Mouse (Mus musculus): Measurements from ENCODE around the gene Zfp94. TPM values are rescaled to one million over a fixed set of nuclear protein-coding genes. Genes with fewer than 3 reads are reported as not detected.

Zfp94 gene
- polyA plus RNA-seq, 1 experiment from 2014 or later = 21.6 TPM

DNA sequence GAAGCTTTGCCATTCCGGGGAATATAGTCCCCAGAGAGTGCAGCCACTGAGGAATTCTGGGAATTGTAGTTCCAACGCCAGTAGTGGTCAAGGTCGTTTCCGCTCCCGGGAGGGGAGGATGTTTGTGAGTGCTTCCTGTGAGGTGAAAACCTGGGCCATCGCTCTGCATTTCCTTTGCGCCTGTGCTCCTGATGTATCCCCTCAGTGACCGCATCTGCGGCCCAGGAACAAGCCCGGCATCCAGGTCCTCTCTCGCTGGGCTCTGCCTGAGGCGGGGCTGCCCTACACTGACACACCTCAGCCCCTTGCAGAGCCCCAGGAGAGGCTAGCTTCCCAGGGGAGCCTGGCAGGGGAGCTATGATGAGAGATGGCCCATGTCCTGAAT lies 46.2 kb downstream of the Zfp94 start, which contains the start of gene Zfp93:
Zfp93 (plus strand) TSS at position 133 of the 385 bp plus-strand sequence.
- H3K4me2 ChIP-seq (ENCODE audit: low read length) = peak within 1 kb of the TSS; percentile 72
- no peak within 1 kb of the TSS for H3K27ac ChIP-seq (ENCODE audit: low read depth, low read length)
- under 1% methylated on average over 12 of the region's 12 CpGs for WGBS
- H3K4me1 ChIP-seq (ENCODE audit: control insufficient read depth, insufficient read depth, low read length) = peaks cover 3% of the 10 kb centered on the region; the same call in 1 of the 2 replicates
- peak; percentile 96 for ATAC-seq
- H3K4me3 ChIP-seq (ENCODE audit: low read depth, low read length) = peak within 1 kb of the TSS; percentile 60
- peak; percentile 95 for DNase-seq (ENCODE audit: low spot score)
- H3K36me3 ChIP-seq (ENCODE audit: control insufficient read depth, insufficient read depth, low read length) = peaks cover 19% of the 10 kb centered on the region
- H3K27me3 ChIP-seq (replicated peaks; ENCODE audit: control insufficient read depth, insufficient read depth, low read length) = no peaks in the 10 kb centered on the region
- H3K9ac ChIP-seq (ENCODE audit: low read length) = peak within 1 kb of the TSS; percentile 80
- H3K9me3 ChIP-seq (replicated peaks; ENCODE audit: control insufficient read depth, low read length) = no peaks in the 10 kb centered on the region

GRCm38 (mm10) chr7:24269667-24270287 lies 46.7 kb downstream of the Zfp94 start:
- Histone ChIP-seq H3K27ac (ENCODE audit: low read depth, low read length) (no peak overlapping the region), H3K36me3 (ENCODE audit: control insufficient read depth, insufficient read depth, low read length) (peaks cover 14% of the 10 kb centered on the region), H3K9me3 (replicated peaks; ENCODE audit: control insufficient read depth, low read length) (no peaks in the 10 kb centered on the region), H3K4me2 (ENCODE audit: low read length) (peak overlapping the region; percentile 72), H3K9ac (ENCODE audit: low read length) (peak overlapping the region; percentile 80), H3K4me1 (ENCODE audit: control insufficient read depth, insufficient read depth, low read length) (peaks cover 3% of the 10 kb centered on the region; the same call in 1 of the 2 replicates), H3K27me3 (replicated peaks; ENCODE audit: control insufficient read depth, insufficient read depth, low read length) (no peaks in the 10 kb centered on the region), H3K4me3 (ENCODE audit: low read depth, low read length) (peak overlapping the region; percentile 60)
- DNase-seq (ENCODE audit: low spot score) (peak; percentile 10), ATAC-seq (peak; percentile 55)
- WGBS = 34% methylated on average over 7 of the region's 7 CpGs

GRCm38 (mm10) chr7:24269256-24269655 lies 47.2 kb downstream of the Zfp94 start:
- Histone ChIP-seq H3K36me3 (ENCODE audit: control insufficient read depth, insufficient read depth, low read length) (peaks cover 9% of the 10 kb centered on the region), H3K9me3 (replicated peaks; ENCODE audit: control insufficient read depth, low read length) (no peaks in the 10 kb centered on the region), H3K4me3 (ENCODE audit: low read depth, low read length) (peak overlapping the region; percentile 60; the same call in 1 of the 2 replicates), H3K4me1 (ENCODE audit: control insufficient read depth, insufficient read depth, low read length) (peaks cover 3% of the 10 kb centered on the region; the same call in 1 of the 2 replicates), H3K9ac (ENCODE audit: low read length) (peak overlapping the region; percentile 80; the same call in 1 of the 2 replicates), H3K27me3 (replicated peaks; ENCODE audit: control insufficient read depth, insufficient read depth, low read length) (no peaks in the 10 kb centered on the region), H3K27ac (ENCODE audit: low read depth, low read length) (no peak overlapping the region), H3K4me2 (ENCODE audit: low read length) (no peak overlapping the region)
- DNase-seq (ENCODE audit: low spot score) = no peak
- WGBS = 83% methylated on average over 3 of the region's 3 CpGs
- ATAC-seq = 0 out of 2 replicates have a peak, but pooled peaks have one; percentile 1

- WGBS = 63% methylated on average over 24 of the region's 24 CpGs
These were observed 48.0 kb downstream of the Zfp94 start for GRCm38 (mm10) chr7:24268176-24269155.

GRCm38 (mm10) chr7:24260000-24260312 lies 56.5 kb downstream of the Zfp94 start:
- no peak for ATAC-seq
- Histone ChIP-seq H3K36me3 (ENCODE audit: control insufficient read depth, insufficient read depth, low read length) (peaks cover 22% of the 10 kb centered on the region), H3K4me2 (ENCODE audit: low read length) (no peak overlapping the region)

More at GRCm38 (mm10) chr7:24268176-24269155, 48.0 kb downstream of the Zfp94 start:
- Histone ChIP-seq H3K27ac (ENCODE audit: low read depth, low read length) (no peak overlapping the region), H3K9me3 (replicated peaks; ENCODE audit: control insufficient read depth, low read length) (no peaks in the 10 kb centered on the region), H3K36me3 (ENCODE audit: control insufficient read depth, insufficient read depth, low read length) (peaks cover 1% of the 10 kb centered on the region; the same call in 1 of the 2 replicates), H3K9ac (ENCODE audit: low read length) (no peak overlapping the region), H3K27me3 (replicated peaks; ENCODE audit: control insufficient read depth, insufficient read depth, low read length) (no peaks in the 10 kb centered on the region), H3K4me1 (ENCODE audit: control insufficient read depth, insufficient read depth, low read length) (peaks cover 3% of the 10 kb centered on the region; the same call in 1 of the 2 replicates), H3K4me2 (ENCODE audit: low read length) (no peak overlapping the region), H3K4me3 (ENCODE audit: low read depth, low read length) (no peak overlapping the region)
- DNase-seq (ENCODE audit: low spot score) (peak; percentile 3), ATAC-seq (no peak)

GRCm38 (mm10) chr7:24259306-24259999 lies 57.0 kb downstream of the Zfp94 start:
- DNase-seq (ENCODE audit: low spot score) = no peak
- Histone ChIP-seq H3K4me2 (ENCODE audit: low read length) (no peak overlapping the region), H3K27ac (ENCODE audit: low read depth, low read length) (no peak overlapping the region), H3K9ac (ENCODE audit: low read length) (no peak overlapping the region), H3K4me1 (ENCODE audit: control insufficient read depth, insufficient read depth, low read length) (0 out of 2 replicates have a peak, but pooled peaks cover 4% of the 10 kb centered on the region), H3K36me3 (ENCODE audit: control insufficient read depth, insufficient read depth, low read length) (peaks cover 22% of the 10 kb centered on the region), H3K9me3 (replicated peaks; ENCODE audit: control insufficient read depth, low read length) (no peaks in the 10 kb centered on the region), H3K4me3 (ENCODE audit: low read depth, low read length) (no peak overlapping the region), H3K27me3 (replicated peaks; ENCODE audit: control insufficient read depth, insufficient read depth, low read length) (no peaks in the 10 kb centered on the region)
- ATAC-seq = no peak
- WGBS = 89% methylated on average over 13 of the region's 13 CpGs

More at GRCm38 (mm10) chr7:24260000-24260312, 56.5 kb downstream of the Zfp94 start:
- Histone ChIP-seq H3K27me3 (replicated peaks; ENCODE audit: control insufficient read depth, insufficient read depth, low read length) (no peaks in the 10 kb centered on the region), H3K9me3 (replicated peaks; ENCODE audit: control insufficient read depth, low read length) (no peaks in the 10 kb centered on the region), H3K27ac (ENCODE audit: low read depth, low read length) (no peak overlapping the region), H3K9ac (ENCODE audit: low read length) (no peak overlapping the region), H3K4me1 (ENCODE audit: control insufficient read depth, insufficient read depth, low read length) (0 out of 2 replicates have a peak, but pooled peaks cover 3% of the 10 kb centered on the region), H3K4me3 (ENCODE audit: low read depth, low read length) (no peak overlapping the region)
- WGBS = 90% methylated on average over 4 of the region's 4 CpGs
- DNase-seq (ENCODE audit: low spot score) = no peak

DNA sequence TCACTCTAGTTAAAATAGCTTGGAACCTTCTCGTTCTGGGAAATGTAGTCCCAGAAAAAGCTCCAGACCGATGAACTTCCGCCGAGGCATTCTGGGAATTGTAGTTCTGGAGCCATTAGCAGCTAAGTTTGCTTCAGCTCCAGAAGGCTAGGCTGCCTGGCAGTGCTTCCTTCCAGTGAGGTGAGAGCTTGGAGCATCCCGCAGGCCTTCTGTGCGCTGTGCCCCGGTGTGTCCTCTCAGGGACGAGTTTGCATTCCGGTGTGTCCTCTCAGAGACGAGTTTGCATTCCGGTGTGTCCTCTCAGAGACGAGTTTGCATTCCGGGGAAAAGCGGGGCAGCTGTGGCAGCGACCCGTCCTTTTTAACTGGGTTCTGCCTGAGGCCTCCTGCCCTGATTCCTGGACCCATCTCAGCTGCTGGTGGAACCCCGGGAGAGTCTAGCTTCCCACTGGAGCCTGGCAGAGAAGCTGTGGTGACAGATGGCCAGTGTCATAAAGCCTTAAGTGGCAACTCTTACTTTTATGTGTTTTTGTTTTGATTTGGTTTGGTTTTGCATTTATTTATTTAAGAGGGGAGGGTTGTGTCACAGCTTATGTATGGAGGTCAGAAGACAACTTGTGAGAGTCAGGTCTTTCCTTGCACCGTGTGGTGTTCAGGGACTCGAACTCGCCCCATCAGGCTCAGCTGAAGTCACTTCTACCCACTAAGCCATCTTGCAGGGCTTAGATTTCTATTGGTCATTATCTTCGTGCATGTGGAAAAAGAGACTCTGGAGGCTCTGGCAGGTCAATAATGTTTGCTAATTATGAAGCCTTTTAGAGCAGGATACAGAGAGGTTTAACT lies 61.6 kb downstream of the Zfp94 start, which contains the start of gene Zfp108:
Zfp108 (plus strand) TSS at position 162 of the 842 bp plus-strand sequence.
- peak; percentile 93 for ATAC-seq
- Histone ChIP-seq H3K27ac (ENCODE audit: low read depth, low read length) (no peak within 1 kb of the TSS), H3K9ac (ENCODE audit: low read length) (peak within 1 kb of the TSS; percentile 66), H3K4me1 (ENCODE audit: control insufficient read depth, insufficient read depth, low read length) (0 out of 2 replicates have a peak, but pooled peaks cover 4% of the 10 kb centered on the region), H3K27me3 (replicated peaks; ENCODE audit: control insufficient read depth, insufficient read depth, low read length) (no peaks in the 10 kb centered on the region), H3K4me2 (ENCODE audit: low read length) (peak within 1 kb of the TSS; percentile 59), H3K36me3 (ENCODE audit: control insufficient read depth, insufficient read depth, low read length) (no peaks in the 10 kb centered on the region), H3K9me3 (replicated peaks; ENCODE audit: control insufficient read depth, low read length) (no peaks in the 10 kb centered on the region), H3K4me3 (ENCODE audit: low read depth, low read length) (peak within 1 kb of the TSS; percentile 32)
- 19% methylated on average over 21 of the region's 21 CpGs for WGBS
- DNase-seq (ENCODE audit: low spot score) = peak; percentile 97

All from forebrain, embryonic 14.5 days (tissue).